Mouse (Mus musculus) intestine, embryonic 14.5 days (tissue): ENCODE data around the gene Egfr. TPM values are rescaled to one million over a fixed set of nuclear protein-coding genes. Genes with fewer than 3 reads are reported as not detected.
A peak's percentile ranks its signal among the peaks of the same experiment; 100 is the strongest.

ENCODE experiments used
- ATAC-seq: fragments of 200-750 bp; cut with Nextera tagmentation; replicated peaks from 2 replicates; pipeline ENCODE4 v1.8.0; 2017; ENCODE audit warnings: low read depth, moderate number of reproducible peaks, moderate TSS enrichment, moderate library complexity; ENCODE audit not compliant: low FRiP score, low TSS enrichment
- DNase-seq: peaks from one replicate; pipeline ENCODE4 v3.0.0-alpha.2; 2018; ENCODE audit warnings: low spot score
- H3K27ac ChIP-seq: fragments of 300-500 bp; sonication (generic); 2 replicates; pipeline ENCODE4 v1.5.1; 2014; ENCODE audit warnings: low read depth, mild to moderate bottlenecking, control low read depth
- H3K27me3 ChIP-seq: fragments of 300-500 bp; sonication (generic); replicated peaks from 2 replicates; pipeline ENCODE4 v1.6.1; 2014; ENCODE audit warnings: low read length, control low read depth; ENCODE audit not compliant: control insufficient read depth, insufficient read depth
- H3K36me3 ChIP-seq: fragments of 300-500 bp; sonication (generic); 2 replicates; pipeline ENCODE4 v1.6.1; 2014; ENCODE audit warnings: low read length, control low read depth; ENCODE audit not compliant: control insufficient read depth, insufficient read depth
- H3K4me1 ChIP-seq: fragments of 300-500 bp; sonication (generic); replicated peaks from 2 replicates; pipeline ENCODE4 v1.6.1; 2014; ENCODE audit warnings: low read length, control low read depth, mixed read lengths; ENCODE audit not compliant: control insufficient read depth, insufficient read depth
- H3K4me2 ChIP-seq: fragments of 300-500 bp; sonication (generic); 2 replicates; pipeline ENCODE4 v1.6.1; 2014; ENCODE audit warnings: low read length
- H3K4me3 ChIP-seq: fragments of 300-500 bp; sonication (generic); 2 replicates; pipeline ENCODE4 v1.5.1; 2014; ENCODE audit warnings: low read depth, low read length, control low read depth, mixed read lengths
- H3K9ac ChIP-seq: fragments of 300-500 bp; sonication (generic); 2 replicates; pipeline ENCODE4 v1.6.1; 2014; ENCODE audit warnings: mild to moderate bottlenecking, low read length
- H3K9me3 ChIP-seq: fragments of 300-500 bp; sonication (generic); 2 replicates; pipeline ENCODE4 v1.6.1; 2016; ENCODE audit warnings: low read length, control low read depth; ENCODE audit not compliant: control insufficient read depth
- WGBS: fragments of 180-500 bp; shearing (Covaris S2); extraction: QIAGEN DNeasy Blood & Tissue Kit; methylation state at CpG from one replicate; pipeline ENCODE4 v1.1.7; 2014; 5-methylcytosine and 5-hydroxymethylcytosine counted together
- polyA plus RNA-seq: library from polyadenylated mRNA; unstranded; fragments of >200 nt; fragmentation: Nextera tagmentation; extraction: Ambion mirVana; gene quantifications from 2 replicates; pipeline ENCODE4 v1.2.1, GENCODE M21; 2014

Egfr gene
- polyA plus RNA-seq, 1 experiment from 2014 or later, result 21.2 TPM

GRCm38 (mm10) chr11:16877676-16878378, 125.8 kb downstream of the Egfr start:
- DNase-seq, result no peak
- WGBS, result 44% methylated on average over 9 of the region's 9 CpGs

DNA sequence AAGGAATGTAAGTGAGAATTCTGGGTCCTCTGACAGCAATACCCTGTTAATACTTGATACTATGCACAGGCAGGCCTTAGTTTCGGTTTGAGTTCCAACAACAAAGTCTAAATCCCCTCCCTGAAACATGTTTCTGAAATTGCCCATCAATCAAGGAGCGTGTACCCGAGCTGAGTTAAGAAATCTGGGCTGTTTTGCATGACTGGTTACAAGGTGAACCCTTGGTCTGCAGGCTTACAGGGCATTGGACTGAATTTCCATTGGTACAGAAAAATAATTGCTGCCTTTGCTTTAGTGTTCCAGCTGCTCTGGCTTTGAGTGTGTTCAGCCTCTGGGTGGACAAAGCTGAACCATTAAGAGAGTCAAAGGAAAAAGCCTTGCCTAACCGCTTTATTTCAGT, 129.9 kb downstream of the Egfr start:
- Histone ChIP-seq H3K9me3 (no peaks in the 10 kb centered on the region), H3K4me1 (peaks cover 7% of the 10 kb centered on the region), H3K27ac (no peak overlapping the region), H3K27me3 (no peaks in the 10 kb centered on the region), H3K36me3 (peaks cover 18% of the 10 kb centered on the region), H3K4me2 (no peak overlapping the region), H3K9ac (no peak overlapping the region), H3K4me3 (no peak overlapping the region)
- DNase-seq, result no peak
- 71% methylated on average over 4 of the region's 4 CpGs for WGBS
- no peak for ATAC-seq

More at GRCm38 (mm10) chr11:16877676-16878378, 125.8 kb downstream of the Egfr start:
- Histone ChIP-seq H3K9ac (no peak overlapping the region), H3K4me2 (no peak overlapping the region), H3K36me3 (peaks cover 23% of the 10 kb centered on the region), H3K9me3 (no peaks in the 10 kb centered on the region), H3K27ac (peak overlapping the region; percentile 51), H3K27me3 (no peaks in the 10 kb centered on the region), H3K4me3 (no peak overlapping the region), H3K4me1 (peaks cover 7% of the 10 kb centered on the region)
- no peak for ATAC-seq

- H3K27ac ChIP-seq, result no peak overlapping the region
- H3K4me1 ChIP-seq, result no peaks in the 10 kb centered on the region
- 58% methylated on average over 6 of the region's 6 CpGs for WGBS
- no peak overlapping the region for H3K4me3 ChIP-seq
- H3K9ac ChIP-seq, result no peak overlapping the region
- H3K4me2 ChIP-seq, result no peak overlapping the region
- H3K9me3 ChIP-seq, result no peaks in the 10 kb centered on the region
- H3K27me3 ChIP-seq, result no peaks in the 10 kb centered on the region
- no peak for ATAC-seq
- no peak for DNase-seq
- peaks cover 22% of the 10 kb centered on the region for H3K36me3 ChIP-seq
Measured at GRCm38 (mm10) chr11:16886152-16886551, 134.1 kb downstream of the Egfr start.

- ATAC-seq (no peak), DNase-seq (no peak)
- Histone ChIP-seq H3K4me1 (no peaks in the 10 kb centered on the region), H3K36me3 (peaks cover 10% of the 10 kb centered on the region), H3K27me3 (no peaks in the 10 kb centered on the region), H3K9ac (no peak overlapping the region), H3K4me2 (no peak overlapping the region), H3K4me3 (no peak overlapping the region), H3K27ac (no peak overlapping the region), H3K9me3 (no peaks in the 10 kb centered on the region)
Measured at GRCm38 (mm10) chr11:16888086-16888485, 136.1 kb downstream of the Egfr start.

DNA sequence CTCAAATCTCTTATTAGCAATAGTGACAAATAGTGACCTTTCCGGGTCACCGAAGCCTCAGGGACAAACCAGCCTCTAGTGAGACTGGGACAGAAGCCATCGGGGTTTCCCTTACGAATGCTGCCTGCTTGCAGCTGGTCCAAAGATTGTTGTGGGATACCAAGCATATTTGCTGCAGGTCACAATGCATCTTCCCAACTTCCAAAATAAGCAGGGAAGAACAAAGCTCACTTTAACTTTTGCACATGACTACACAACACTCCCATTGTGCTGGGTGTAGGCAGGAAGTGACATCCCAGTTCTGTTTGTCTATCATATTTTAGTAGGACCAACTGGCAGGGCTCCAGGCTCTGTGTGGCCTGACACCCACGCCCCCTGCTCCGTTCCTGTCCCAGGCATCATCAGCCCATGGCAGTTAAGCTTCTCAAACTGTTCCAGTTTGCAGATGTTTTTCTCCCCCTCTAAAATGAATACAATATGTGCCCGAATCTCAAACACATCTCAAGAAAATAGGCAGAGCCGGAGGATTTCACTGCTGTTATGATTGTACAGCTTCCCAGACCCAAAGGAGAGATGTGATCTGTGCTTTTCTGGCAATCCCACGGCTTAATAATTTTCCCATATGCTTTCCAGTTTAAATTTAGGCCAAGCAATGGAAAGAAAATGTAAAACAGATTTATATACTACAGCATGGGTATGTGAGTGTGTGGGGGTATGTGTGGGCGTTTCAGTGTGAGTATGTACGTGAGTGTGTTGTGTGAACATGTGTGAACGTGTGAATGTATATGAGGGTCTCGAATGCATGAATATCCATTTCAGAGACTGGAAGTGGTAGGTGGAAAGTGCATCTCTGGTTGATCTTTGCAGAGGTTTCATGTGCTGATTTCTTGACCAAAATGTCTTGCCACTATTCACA, 143.7 kb downstream of the Egfr start:
- no peak for ATAC-seq

DNA sequence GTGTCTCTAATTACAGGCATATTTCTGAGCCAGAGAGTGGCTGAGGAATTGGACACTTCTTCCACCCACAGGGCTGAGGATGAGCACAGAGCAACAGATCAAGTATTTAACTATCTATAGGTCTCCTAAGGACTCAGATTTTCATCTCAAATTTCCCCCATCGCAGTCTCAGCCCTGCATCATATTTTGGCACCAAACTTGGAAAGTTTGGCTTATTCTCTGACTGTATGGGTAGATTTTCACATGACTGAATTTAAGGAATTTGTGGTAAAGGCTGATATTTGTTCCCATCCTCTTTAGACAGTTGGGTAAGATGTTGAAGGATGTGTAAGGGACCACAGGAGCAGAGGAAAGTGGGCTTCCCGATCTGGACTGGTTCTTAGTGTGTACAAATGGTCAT, 145.7 kb downstream of the Egfr start:
- WGBS, result 94% methylated on average over 2 of the region's 2 CpGs
- Histone ChIP-seq H3K9ac (no peak overlapping the region), H3K9me3 (no peaks in the 10 kb centered on the region), H3K4me1 (no peaks in the 10 kb centered on the region), H3K4me3 (no peak overlapping the region), H3K36me3 (peaks cover 55% of the 10 kb centered on the region), H3K27ac (no peak overlapping the region), H3K4me2 (no peak overlapping the region), H3K27me3 (no peaks in the 10 kb centered on the region)
- DNase-seq (no peak), ATAC-seq (no peak)

More for the DNA sequence above, 143.7 kb downstream of the Egfr start:
- H3K4me1 ChIP-seq, result no peaks in the 10 kb centered on the region
- DNase-seq, result no peak
- no peaks in the 10 kb centered on the region for H3K9me3 ChIP-seq
- peaks cover 50% of the 10 kb centered on the region for H3K36me3 ChIP-seq
- no peak overlapping the region for H3K4me2 ChIP-seq
- no peak overlapping the region for H3K4me3 ChIP-seq
- WGBS, result 84% methylated on average over 13 of the region's 13 CpGs
- H3K9ac ChIP-seq, result no peak overlapping the region
- H3K27me3 ChIP-seq, result no peaks in the 10 kb centered on the region
- H3K27ac ChIP-seq, result no peak overlapping the region

GRCm38 (mm10) chr11:16900182-16900581, 148.2 kb downstream of the Egfr start:
- H3K9ac ChIP-seq, result no peak overlapping the region
- peak overlapping the region; percentile 12 for H3K27ac ChIP-seq
- H3K36me3 ChIP-seq, result peaks cover 59% of the 10 kb centered on the region
- no peak overlapping the region for H3K4me3 ChIP-seq
- 69% methylated on average over 1 of the region's 1 CpGs for WGBS
- DNase-seq, result no peak
- ATAC-seq, result no peak
- H3K4me1 ChIP-seq, result no peaks in the 10 kb centered on the region
- no peaks in the 10 kb centered on the region for H3K9me3 ChIP-seq
- no peaks in the 10 kb centered on the region for H3K27me3 ChIP-seq
- no peak overlapping the region for H3K4me2 ChIP-seq

GRCm38 (mm10) chr11:16900653-16901416, 148.8 kb downstream of the Egfr start:
- no peaks in the 10 kb centered on the region for H3K4me1 ChIP-seq
- H3K27ac ChIP-seq, result peak overlapping the region; percentile 12
- no peak overlapping the region for H3K4me2 ChIP-seq
- peak; percentile 78 for ATAC-seq
- no peaks in the 10 kb centered on the region for H3K27me3 ChIP-seq
- no peak overlapping the region for H3K4me3 ChIP-seq
- no peak for DNase-seq
- WGBS, result 67% methylated on average over 8 of the region's 8 CpGs
- H3K9me3 ChIP-seq, result no peaks in the 10 kb centered on the region
- H3K9ac ChIP-seq, result no peak overlapping the region
- peaks cover 59% of the 10 kb centered on the region for H3K36me3 ChIP-seq
